Mouse (Mus musculus) liver, postnatal 0 days (tissue): ENCODE measurements around the gene Slc27a1.
"Not testable (repeated sequence)": the region's sequence is repeated elsewhere in the genome, so short reads cannot be mapped to it uniquely, and the experiment has no call there.

Experiments
- CTCF ChIP-seq: sonication (generic); IDR thresholded peaks from 2 replicates; pipeline ENCODE4 v1.5.1; 2016; ENCODE audit warnings: antibody characterized with exemption, low read depth
- EP300 ChIP-seq: IDR thresholded peaks from 2 replicates; pipeline ENCODE4 v1.6.1; 2016; ENCODE audit warnings: antibody characterized with exemption, low read depth, mild to moderate bottlenecking

DNA sequence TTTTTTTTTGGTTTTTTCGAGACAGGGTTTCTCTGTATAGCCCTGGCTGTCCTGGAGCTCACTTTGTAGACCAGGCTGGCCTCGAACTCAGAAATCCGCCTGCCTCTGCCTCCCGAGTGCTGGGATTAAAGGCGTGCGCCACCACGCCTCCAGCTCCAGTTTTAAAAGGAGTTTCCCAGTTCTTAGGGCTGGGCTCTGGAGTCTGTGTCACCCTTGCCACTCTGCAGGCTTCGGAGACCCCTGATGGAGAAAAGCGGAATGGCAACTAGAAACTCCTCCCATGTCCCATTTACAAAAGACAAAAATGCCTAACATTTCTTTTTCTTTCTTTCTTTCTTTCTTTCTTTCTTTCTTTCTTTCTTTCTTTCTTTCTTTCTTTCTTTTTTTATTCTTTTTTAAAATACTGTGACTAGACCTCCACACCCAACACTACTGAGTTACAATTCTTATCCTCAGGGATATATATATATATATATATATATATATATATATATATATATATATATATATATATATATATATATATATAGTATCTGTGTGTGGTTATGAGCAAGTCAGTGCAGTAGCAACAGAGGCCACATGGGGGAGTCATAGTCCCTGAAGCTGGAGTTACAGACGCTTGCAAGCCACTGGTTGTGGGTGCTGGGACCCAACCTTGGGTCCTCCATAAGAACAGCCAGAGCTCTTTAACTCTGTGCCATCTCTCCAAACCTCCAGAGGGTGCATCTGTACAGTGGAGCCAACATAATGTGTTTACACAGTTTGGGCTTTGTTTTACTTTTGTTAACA is 49.5 kb upstream of the Slc27a1 start:
- peak; percentile 70 for TF ChIP-seq CTCF
- TF ChIP-seq EP300: not testable (repeated sequence)
